Mouse (Mus musculus): ENCODE measurements around the gene Fam107a. TPM values are rescaled to one million over a fixed set of nuclear protein-coding genes. Genes with fewer than 3 reads are reported as not detected.
"Not testable (repeated sequence)": the region's sequence is repeated elsewhere in the genome, so short reads cannot be mapped to it uniquely, and the experiment has no call there.

Fam107a gene
- polyA plus RNA-seq, 1 experiment, result not detected

DNA sequence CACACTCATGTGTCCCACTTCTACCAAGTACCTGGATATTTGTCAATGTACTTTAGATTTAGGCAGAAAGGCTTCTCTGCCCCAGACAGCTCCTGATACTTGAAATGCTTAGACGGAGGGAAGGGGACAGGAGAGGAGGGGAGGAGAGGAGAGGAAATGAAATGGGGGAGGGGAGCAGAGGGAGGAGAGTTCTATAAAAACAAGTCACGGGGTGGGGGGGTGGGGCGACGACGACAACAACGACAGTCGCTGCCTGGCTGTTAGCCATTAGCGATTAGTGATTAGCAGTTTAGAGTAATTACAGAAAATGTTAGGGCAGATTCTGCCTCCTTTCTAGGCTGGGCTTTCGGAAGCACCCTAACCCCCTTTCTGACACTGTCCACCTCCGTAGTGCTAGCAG is 15.1 kb downstream of the Fam107a start:
- Histone ChIP-seq H3K4me3 (ENCODE audit: insufficient read depth, low read length) (no peak overlapping the region), H3K4me1 (ENCODE audit: control insufficient read depth, insufficient read depth, low read length) (no peaks in the 10 kb centered on the region), H3K27ac (ENCODE audit: insufficient read depth, low read depth, low read length) (no peak overlapping the region)
- TF ChIP-seq POLR2A (IDR thresholded peaks at IDR 0.05; ENCODE audit: borderline replicate concordance, low read depth, low read length), result no peak
- no peak for TF ChIP-seq CTCF (IDR thresholded peaks at IDR 0.05; ENCODE audit: low read depth, low read length)

DNA sequence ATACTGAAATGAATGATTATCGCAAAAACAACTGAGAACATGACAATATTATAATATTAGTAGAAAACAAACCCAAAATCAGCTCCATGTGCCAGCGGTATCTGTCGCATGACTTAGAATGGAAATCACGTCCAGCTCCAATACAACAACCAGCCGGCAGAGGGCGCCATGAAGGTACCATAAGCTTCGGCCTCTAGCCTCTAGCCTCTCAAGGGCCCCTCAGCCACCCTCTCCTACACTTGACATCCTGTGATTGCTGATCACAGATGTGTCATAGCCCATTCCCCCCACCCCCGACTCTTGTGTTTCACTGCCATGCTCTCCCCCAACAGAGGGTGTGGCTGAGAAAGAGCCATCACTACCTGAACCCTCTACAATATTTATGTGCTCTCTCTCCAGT is 17.5 kb downstream of the Fam107a start:
- Histone ChIP-seq H3K4me3 (ENCODE audit: insufficient read depth, low read length) (no peak overlapping the region), H3K4me1 (ENCODE audit: control insufficient read depth, insufficient read depth, low read length) (no peaks in the 10 kb centered on the region), H3K27ac (ENCODE audit: insufficient read depth, low read depth, low read length) (no peak overlapping the region)
- TF ChIP-seq CTCF (IDR thresholded peaks at IDR 0.05; ENCODE audit: low read depth, low read length), result peak; percentile 75
- no peak for TF ChIP-seq POLR2A (IDR thresholded peaks at IDR 0.05; ENCODE audit: borderline replicate concordance, low read depth, low read length)

DNA sequence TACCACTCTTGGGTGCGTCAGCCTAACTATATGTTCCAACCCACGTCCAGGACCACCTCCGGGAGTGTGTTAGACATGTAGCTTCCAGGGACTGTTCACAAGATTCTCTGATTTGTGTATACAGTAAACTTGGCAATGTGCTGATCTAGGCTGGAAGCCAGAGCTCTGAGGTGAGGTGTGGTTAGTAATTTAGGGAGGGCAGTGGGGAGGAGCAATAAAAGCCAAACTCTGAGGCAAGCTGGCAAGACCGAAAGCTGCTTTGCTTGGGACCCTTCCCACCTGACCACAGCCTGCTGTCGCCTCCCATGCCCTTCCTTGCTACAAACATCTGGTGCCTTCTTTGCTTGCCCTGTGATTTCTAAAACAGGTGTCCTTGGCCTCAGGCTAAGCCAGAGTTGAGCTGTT is 19.9 kb downstream of the Fam107a start:
- H3K4me3 ChIP-seq (ENCODE audit: insufficient read depth, low read length), result no peak overlapping the region
- H3K4me1 ChIP-seq (ENCODE audit: control insufficient read depth, insufficient read depth, low read length), result no peaks in the 10 kb centered on the region
- TF ChIP-seq CTCF (IDR thresholded peaks at IDR 0.05; ENCODE audit: low read depth, low read length), result no peak
- TF ChIP-seq POLR2A (IDR thresholded peaks at IDR 0.05; ENCODE audit: borderline replicate concordance, low read depth, low read length), result no peak
- no peak overlapping the region for H3K27ac ChIP-seq (ENCODE audit: insufficient read depth, low read depth, low read length)

- Histone ChIP-seq H3K27ac (ENCODE audit: insufficient read depth, low read depth, low read length) (no peak overlapping the region), H3K4me1 (ENCODE audit: control insufficient read depth, insufficient read depth, low read length) (no peaks in the 10 kb centered on the region), H3K4me3 (ENCODE audit: insufficient read depth, low read length) (no peak overlapping the region)
- no peak for TF ChIP-seq CTCF (IDR thresholded peaks at IDR 0.05; ENCODE audit: low read depth, low read length)
- TF ChIP-seq POLR2A (IDR thresholded peaks at IDR 0.05; ENCODE audit: borderline replicate concordance, low read depth, low read length), result no peak
These were observed 23.6 kb downstream of the Fam107a start for GRCm38 (mm10) chr14:8294257-8294656.

DNA sequence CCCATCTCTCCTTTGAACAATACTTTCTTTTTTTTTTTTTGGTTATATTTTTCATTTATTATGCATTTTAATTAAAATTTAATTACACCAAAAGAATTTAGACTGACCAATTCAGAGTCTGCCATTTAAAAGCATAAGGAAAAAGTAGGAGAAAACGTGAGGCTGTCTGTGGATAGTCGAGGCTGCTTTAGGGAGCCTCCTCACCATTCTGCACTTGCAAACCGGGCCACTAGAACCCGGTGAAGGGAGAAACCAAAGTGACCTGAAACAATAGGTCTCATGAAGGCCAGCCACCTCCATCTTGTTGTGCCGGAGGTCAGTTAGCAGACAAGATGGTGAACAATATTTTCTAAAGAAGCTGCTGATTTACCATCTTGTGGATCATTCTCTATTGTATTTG is 31.2 kb downstream of the Fam107a start:
- H3K4me1 ChIP-seq (ENCODE audit: control insufficient read depth, insufficient read depth, low read length); H3K4me3 ChIP-seq (ENCODE audit: insufficient read depth, low read length); H3K27ac ChIP-seq (ENCODE audit: insufficient read depth, low read depth, low read length): not testable (repeated sequence)

DNA sequence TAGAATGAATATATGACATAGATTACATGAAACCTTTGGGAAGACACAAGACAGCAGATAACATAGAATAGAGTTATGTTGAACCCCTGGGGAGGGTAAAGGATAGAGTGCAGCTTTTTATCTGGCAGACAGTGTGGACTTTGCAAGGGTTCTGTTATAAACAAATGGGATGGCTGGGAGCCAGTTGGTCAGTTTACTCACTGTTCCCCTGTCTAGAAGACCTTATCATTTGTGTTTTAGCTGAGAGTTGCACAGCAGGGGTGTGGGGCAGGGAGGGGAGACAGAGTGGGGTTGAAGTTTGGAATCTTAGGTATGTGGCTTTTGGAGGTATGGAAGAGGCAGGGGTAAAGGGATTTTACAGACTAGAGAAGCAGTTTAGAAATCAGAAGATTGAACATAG is 34.0 kb downstream of the Fam107a start:
- no peak overlapping the region for H3K27ac ChIP-seq (ENCODE audit: insufficient read depth, low read depth, low read length)
- no peaks in the 10 kb centered on the region for H3K4me1 ChIP-seq (ENCODE audit: control insufficient read depth, insufficient read depth, low read length)
- no peak overlapping the region for H3K4me3 ChIP-seq (ENCODE audit: insufficient read depth, low read length)
- TF ChIP-seq CTCF (IDR thresholded peaks at IDR 0.05; ENCODE audit: low read depth, low read length) (no peak), POLR2A (IDR thresholded peaks at IDR 0.05; ENCODE audit: borderline replicate concordance, low read depth, low read length) (no peak)

DNA sequence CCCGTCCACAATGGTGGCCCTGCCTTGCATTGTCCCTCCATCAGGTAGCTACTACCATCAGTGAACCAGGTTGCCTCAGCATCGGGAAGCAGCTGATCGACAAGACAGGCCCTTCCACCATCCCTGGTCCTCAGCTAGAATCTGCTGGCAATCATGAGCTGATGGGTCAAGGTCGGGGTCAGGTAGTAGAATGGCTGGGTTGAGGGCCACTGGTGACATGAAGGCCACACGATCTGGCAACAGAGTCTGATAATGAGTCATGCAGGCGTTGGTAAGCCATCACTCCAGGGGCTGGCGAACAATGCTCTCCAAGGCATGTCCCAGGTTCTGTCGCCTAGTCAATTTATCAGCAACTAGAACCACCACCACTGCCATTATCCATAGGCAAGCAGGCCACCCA is 46.5 kb downstream of the Fam107a start:
- not testable (repeated sequence) for H3K4me3 ChIP-seq (ENCODE audit: insufficient read depth, low read length); H3K27ac ChIP-seq (ENCODE audit: insufficient read depth, low read depth, low read length); H3K4me1 ChIP-seq (ENCODE audit: control insufficient read depth, insufficient read depth, low read length)

- Histone ChIP-seq H3K4me1 (ENCODE audit: control insufficient read depth, insufficient read depth, low read length) (no peaks in the 10 kb centered on the region), H3K27ac (ENCODE audit: insufficient read depth, low read depth, low read length) (no peak overlapping the region), H3K4me3 (ENCODE audit: insufficient read depth, low read length) (no peak overlapping the region)
- no peak for TF ChIP-seq POLR2A (IDR thresholded peaks at IDR 0.05; ENCODE audit: borderline replicate concordance, low read depth, low read length)
- TF ChIP-seq CTCF (IDR thresholded peaks at IDR 0.05; ENCODE audit: low read depth, low read length), result no peak
These were observed 53.4 kb downstream of the Fam107a start for GRCm38 (mm10) chr14:8264378-8264777.

DNA sequence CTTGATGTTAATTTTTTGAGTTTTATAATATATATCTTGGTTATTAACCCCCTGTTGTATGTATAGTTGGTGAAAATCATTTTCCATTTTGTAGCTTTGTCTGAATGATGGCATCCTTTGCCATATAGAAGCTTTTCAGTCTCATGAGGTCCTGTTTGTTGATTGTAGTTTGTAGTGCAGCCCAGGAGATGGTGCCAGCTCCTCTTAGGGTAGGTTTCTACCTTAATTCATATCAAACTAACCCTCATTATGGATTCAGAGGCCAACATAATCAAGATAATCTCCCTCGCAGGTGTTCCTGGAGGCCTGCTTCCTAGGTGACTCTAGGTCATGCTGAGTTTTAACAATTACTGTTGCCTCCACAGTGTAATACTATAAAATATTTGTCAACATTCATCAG is 55.6 kb downstream of the Fam107a start:
- Histone ChIP-seq H3K27ac (ENCODE audit: insufficient read depth, low read depth, low read length) (no peak overlapping the region), H3K4me1 (ENCODE audit: control insufficient read depth, insufficient read depth, low read length) (no peaks in the 10 kb centered on the region), H3K4me3 (ENCODE audit: insufficient read depth, low read length) (no peak overlapping the region)
- TF ChIP-seq POLR2A (IDR thresholded peaks at IDR 0.05; ENCODE audit: borderline replicate concordance, low read depth, low read length) (no peak), CTCF (IDR thresholded peaks at IDR 0.05; ENCODE audit: low read depth, low read length) (no peak)

DNA sequence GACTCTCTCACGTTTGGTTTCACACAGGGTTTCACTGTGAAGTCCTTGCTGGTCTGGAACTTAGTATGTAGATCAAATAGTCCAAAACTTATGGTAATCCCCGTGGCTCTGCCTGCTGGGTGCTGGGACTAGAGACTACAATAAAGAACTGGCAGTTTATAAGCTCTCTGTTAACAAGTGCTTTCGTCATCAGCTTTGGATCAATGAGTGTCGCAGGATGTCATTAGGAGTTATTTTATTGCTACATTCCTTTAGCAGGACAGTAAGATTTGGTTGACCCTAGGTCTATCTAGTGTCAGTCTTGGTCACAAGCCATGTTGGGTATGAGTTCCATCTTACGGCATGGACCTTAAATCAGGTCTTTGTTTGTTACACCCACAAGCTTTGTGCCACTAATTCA is 57.6 kb downstream of the Fam107a start:
- H3K4me1 ChIP-seq (ENCODE audit: control insufficient read depth, insufficient read depth, low read length), result no peaks in the 10 kb centered on the region
- no peak overlapping the region for H3K4me3 ChIP-seq (ENCODE audit: insufficient read depth, low read length)
- H3K27ac ChIP-seq (ENCODE audit: insufficient read depth, low read depth, low read length), result no peak overlapping the region
- TF ChIP-seq CTCF (IDR thresholded peaks at IDR 0.05; ENCODE audit: low read depth, low read length) (no peak), POLR2A (IDR thresholded peaks at IDR 0.05; ENCODE audit: borderline replicate concordance, low read depth, low read length) (no peak)

- TF ChIP-seq CTCF (IDR thresholded peaks at IDR 0.05; ENCODE audit: low read depth, low read length) (no peak), POLR2A (IDR thresholded peaks at IDR 0.05; ENCODE audit: borderline replicate concordance, low read depth, low read length) (no peak)
- H3K27ac ChIP-seq (ENCODE audit: insufficient read depth, low read depth, low read length), result no peak within 1 kb of the TSS
- H3K4me3 ChIP-seq (ENCODE audit: insufficient read depth, low read length), result no peak within 1 kb of the TSS
- no peaks in the 10 kb centered on the region for H3K4me1 ChIP-seq (ENCODE audit: control insufficient read depth, insufficient read depth, low read length)
These were observed 58.7 kb downstream of the Fam107a start, which contains the start of gene Acox2 for GRCm38 (mm10) chr14:8259166-8259565. TSS of gene Acox2 (minus strand) at chr14:8259353.

Measured in bone marrow macrophage, adult 2 months (primary cell).